8 mouse cellular contexts compared by ENCODE assay signal in genomic region chr7:116093466-116093850, GRCm38 (mm10). TPM values are rescaled to one million over a fixed set of nuclear protein-coding genes. Genes with fewer than 3 reads are reported as not detected.
DNase-seq lines count a peak whose midpoint lies in the region; ATAC-seq and TF ChIP-seq lines count a peak whose summit lies in the region.

No protein-coding gene starts in this region.

- peak; percentile 90 for ATAC-seq in hindbrain, embryonic 16.5 days
- ATAC-seq in midbrain, embryonic 15.5 days (replicated peaks) = peak; percentile 90

- DNase-seq in kidney, adult 2 months = no peak
- DNase-seq in kidney, postnatal 36 days = no peak
- no peak for DNase-seq in brain, embryonic 14.5 days (ENCODE audit: low read depth)
- no peak for DNase-seq in spleen, adult 18-20 months
- no peak for DNase-seq in kidney, postnatal 4 days
- no peak for DNase-seq in kidney, adult 8-10 months

- peak overlapping the region; percentile 90 for H3K27ac ChIP-seq in kidney, adult 2 months (ENCODE audit: insufficient read depth, low read depth, low read length)
- H3K27ac ChIP-seq in hindbrain, embryonic 16.5 days (ENCODE audit: low read depth, low read length) = peak overlapping the region; percentile 95
- peak overlapping the region; percentile 96 for H3K27ac ChIP-seq in midbrain, embryonic 15.5 days

- H3K36me3 ChIP-seq in kidney, adult 2 months (ENCODE audit: control insufficient read depth, insufficient read depth, low read length) = no peaks in the 10 kb centered on the region
- no peaks in the 10 kb centered on the region for H3K36me3 ChIP-seq in hindbrain, embryonic 16.5 days (ENCODE audit: control insufficient read depth, insufficient read depth, low read length)
- H3K36me3 ChIP-seq in midbrain, embryonic 15.5 days (replicated peaks) = no peaks in the 10 kb centered on the region

- H3K4me3 ChIP-seq in kidney, adult 2 months (ENCODE audit: insufficient read depth, low read depth, low read length) = peak overlapping the region; percentile 98
- H3K4me3 ChIP-seq in hindbrain, embryonic 16.5 days (ENCODE audit: low read length) = peak overlapping the region; percentile 72
- H3K4me3 ChIP-seq in midbrain, embryonic 15.5 days = peak overlapping the region; percentile 59

- H3K9me3 ChIP-seq in hindbrain, embryonic 16.5 days (ENCODE audit: control insufficient read depth, low read length) = no peaks in the 10 kb centered on the region
- H3K9me3 ChIP-seq in midbrain, embryonic 15.5 days = no peaks in the 10 kb centered on the region

- peak overlapping the region; percentile 88 for H3K9ac ChIP-seq in hindbrain, embryonic 16.5 days (ENCODE audit: low read depth, low read length)
- peak overlapping the region; percentile 70 for H3K9ac ChIP-seq in midbrain, embryonic 15.5 days

- TF ChIP-seq POLR2A in kidney, adult 2 months (IDR thresholded peaks at IDR 0.05; ENCODE audit: low read depth, low read length) = no peak
- no peak for TF ChIP-seq POLR2A in brain, embryonic 14.5 days (IDR thresholded peaks at IDR 0.05; ENCODE audit: borderline replicate concordance, extremely low read depth, insufficient read depth, insufficient read length, poor library complexity, severe bottlenecking)

- no peak for TF ChIP-seq CTCF in kidney, adult 2 months (conservative IDR thresholded peaks at IDR 0.05; ENCODE audit: insufficient read depth, insufficient read length, low read depth, low read length)
- peak; percentile 34; the same call in 1 of the 2 replicates for TF ChIP-seq CTCF in brain, embryonic 14.5 days (IDR thresholded peaks at IDR 0.05; ENCODE audit: borderline replicate concordance, extremely low read depth, insufficient read depth, insufficient read length)

- H3K4me2 ChIP-seq in hindbrain, embryonic 16.5 days (ENCODE audit: low read length) = peak overlapping the region; percentile 79
- H3K4me2 ChIP-seq in midbrain, embryonic 15.5 days = peak overlapping the region; percentile 73

- H3K27me3 ChIP-seq in kidney, adult 2 months (replicated peaks; ENCODE audit: control insufficient read depth, insufficient read depth, low read length) = no peaks in the 10 kb centered on the region
- H3K27me3 ChIP-seq in hindbrain, embryonic 16.5 days (replicated peaks; ENCODE audit: control insufficient read depth, insufficient read depth, low read length) = no peaks in the 10 kb centered on the region
- no peaks in the 10 kb centered on the region for H3K27me3 ChIP-seq in midbrain, embryonic 15.5 days (replicated peaks)

- no peaks in the 10 kb centered on the region; the same call in 1 of the 2 replicates for H3K4me1 ChIP-seq in kidney, adult 2 months (ENCODE audit: control insufficient read depth, insufficient read depth, low read length)
- peaks cover 13% of the 10 kb centered on the region for H3K4me1 ChIP-seq in hindbrain, embryonic 16.5 days (ENCODE audit: control insufficient read depth, insufficient read depth, low read depth, low read length)
- peaks cover 24% of the 10 kb centered on the region for H3K4me1 ChIP-seq in midbrain, embryonic 15.5 days

- WGBS in kidney, adult 2 months = under 1% methylated on average over 19 of the region's 19 CpGs
- WGBS in hindbrain, embryonic 16.5 days = under 1% methylated on average over 19 of the region's 19 CpGs
- under 1% methylated on average over 19 of the region's 19 CpGs for WGBS in midbrain, embryonic 15.5 days

RNA-seq across cellular contexts. Expression of gene Gm4353, which starts 9.0 kb away (rescaled TPM):
- polyA plus RNA-seq in kidney, adult 2 months (2012; rRNA removed) = 0.86 and 1.2 TPM in 2 replicates
- polyA plus RNA-seq in brain, embryonic 14.5 days (2012; rRNA removed) = 0.93 and 1.7 TPM in 2 replicates
- 0.61 and 2.3 TPM in 2 replicates for polyA plus RNA-seq in hindbrain, embryonic 16.5 days (2015; fragmentation: Nextera tagmentation; extraction: Ambion mirVana)
- 1.0 and 1.3 TPM in 2 replicates for polyA plus RNA-seq in midbrain, embryonic 15.5 days (2015; fragmentation: Nextera tagmentation; extraction: Ambion mirVana)

RNA-seq across cellular contexts. Expression of gene 1110004F10Rik, which starts 54.3 kb away (rescaled TPM):
- 43.8 and 53.3 TPM in 2 replicates for polyA plus RNA-seq in kidney, adult 2 months (2012; rRNA removed)
- polyA plus RNA-seq in brain, embryonic 14.5 days (2012; rRNA removed) = 197 and 225 TPM in 2 replicates
- polyA plus RNA-seq in hindbrain, embryonic 16.5 days (2015; fragmentation: Nextera tagmentation; extraction: Ambion mirVana) = 309 and 311 TPM in 2 replicates
- polyA plus RNA-seq in midbrain, embryonic 15.5 days (2015; fragmentation: Nextera tagmentation; extraction: Ambion mirVana) = 313 and 320 TPM in 2 replicates

RNA-seq across cellular contexts. Expression of gene Sox6, which starts 54.9 kb away (rescaled TPM):
- polyA plus RNA-seq in kidney, adult 2 months (2012; rRNA removed) = 33.0 and 37.1 TPM in 2 replicates
- 19.9 and 23.1 TPM in 2 replicates for polyA plus RNA-seq in brain, embryonic 14.5 days (2012; rRNA removed)
- polyA plus RNA-seq in hindbrain, embryonic 16.5 days (2015; fragmentation: Nextera tagmentation; extraction: Ambion mirVana) = 29.2 and 31.2 TPM in 2 replicates
- polyA plus RNA-seq in midbrain, embryonic 15.5 days (2015; fragmentation: Nextera tagmentation; extraction: Ambion mirVana) = 51.7 and 51.8 TPM in 2 replicates
